Mouse (Mus musculus) embryonic fibroblast, embryonic 13.5 days (primary cell): ENCODE data around the gene Rps27. TPM values are rescaled to one million over a fixed set of nuclear protein-coding genes. Genes with fewer than 3 reads are reported as not detected.

Experiments used
- H3K27ac ChIP-seq: 2 replicates; pipeline ENCODE4 v1.5.1; 2012; ENCODE audit warnings: low read length, control low read depth, inconsistent platforms; ENCODE audit not compliant: insufficient read depth
- H3K4me1 ChIP-seq: 2 replicates; pipeline ENCODE4 v1.6.1; 2011; ENCODE audit warnings: low read length; ENCODE audit not compliant: control insufficient read depth, insufficient read depth
- H3K4me3 ChIP-seq: 2 replicates; pipeline ENCODE4 v1.5.1; 2011; ENCODE audit warnings: mild to moderate bottlenecking, control low read depth, low read length; ENCODE audit not compliant: insufficient read depth
- CTCF ChIP-seq: IDR thresholded peaks from 2 replicates; pipeline ENCODE4 v1.5.1; 2011; ENCODE audit warnings: mild to moderate bottlenecking, control low read depth, low read length, moderate library complexity, borderline replicate concordance; ENCODE audit not compliant: insufficient read depth
- POLR2A ChIP-seq: IDR thresholded peaks from 2 replicates; pipeline ENCODE4 v1.6.1; 2011; ENCODE audit warnings: low read depth, mild to moderate bottlenecking, control low read depth, low read length, moderate library complexity
- polyA plus RNA-seq: library from polyadenylated mRNA; stranded (reverse); fragments of >200 nt; gene quantifications from 2 replicates; pipeline ENCODE4 v1.2.4, GENCODE M21; 2011; ENCODE audit warnings: low read depth; ENCODE audit not compliant: missing spikeins, insufficient read length

The Rps27 gene
- polyA plus RNA-seq, 1 experiment, result 36.9 TPM

DNA sequence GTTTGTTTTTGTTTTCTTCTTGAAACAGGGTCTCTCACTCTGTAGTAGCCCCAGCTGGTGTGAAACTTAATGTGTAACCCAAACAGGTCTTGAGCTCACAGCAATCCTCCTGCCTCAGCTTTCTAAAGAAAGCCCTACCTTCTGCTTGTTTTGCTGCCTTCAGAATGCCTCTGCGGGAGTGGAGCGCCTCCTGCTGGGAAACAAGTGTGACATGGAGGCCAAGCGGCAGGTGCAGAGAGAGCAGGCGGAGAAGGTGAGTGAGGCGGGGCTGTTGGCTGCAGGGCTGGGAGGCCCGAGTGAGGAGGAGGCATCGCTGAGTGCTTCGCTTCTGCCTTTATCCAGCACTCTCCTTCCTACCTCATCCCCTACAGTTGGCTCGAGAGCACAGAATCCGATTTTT lies 10.9 kb upstream of the Rps27 start:
- Histone ChIP-seq H3K4me1 (no peaks in the 10 kb centered on the region), H3K27ac (no peak overlapping the region), H3K4me3 (no peak overlapping the region)
- TF ChIP-seq POLR2A, result no peak
- no peak for TF ChIP-seq CTCF

DNA sequence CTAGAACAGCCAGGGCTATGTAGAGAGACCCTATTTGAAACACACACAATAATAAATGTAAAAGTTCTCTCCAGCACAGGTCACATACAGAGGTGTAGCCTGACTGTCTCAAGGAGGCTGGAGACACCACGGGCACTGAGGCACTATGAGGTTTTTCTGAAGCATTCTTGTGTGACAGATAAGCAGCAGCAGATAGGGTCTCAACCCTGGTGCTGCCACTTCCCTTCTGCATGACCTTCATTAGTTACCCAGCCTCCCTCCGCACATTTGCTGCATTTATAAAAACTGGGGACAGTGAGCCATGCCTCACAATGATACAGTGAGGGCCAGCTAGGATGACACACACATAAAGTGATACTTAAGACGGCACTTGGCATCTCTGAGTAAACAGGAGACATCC lies 9.5 kb upstream of the Rps27 start:
- TF ChIP-seq CTCF, result no peak
- no peak for TF ChIP-seq POLR2A
- H3K4me1 ChIP-seq, result no peaks in the 10 kb centered on the region
- H3K4me3 ChIP-seq, result no peak overlapping the region
- H3K27ac ChIP-seq, result no peak overlapping the region

- no peak overlapping the region for H3K27ac ChIP-seq
- H3K4me1 ChIP-seq, result no peaks in the 10 kb centered on the region
- no peak for TF ChIP-seq CTCF
- no peak for TF ChIP-seq POLR2A
- no peak overlapping the region for H3K4me3 ChIP-seq
These were observed 9.0 kb upstream of the Rps27 start for GRCm38 (mm10) chr3:90222455-90222854.

- H3K4me3 ChIP-seq, result peak overlapping the region; percentile 50
- TF ChIP-seq CTCF (no peak), POLR2A (no peak)
- no peak overlapping the region for H3K27ac ChIP-seq
- no peaks in the 10 kb centered on the region for H3K4me1 ChIP-seq
These were observed 7.7 kb upstream of the Rps27 start for GRCm38 (mm10) chr3:90221123-90221522.

DNA sequence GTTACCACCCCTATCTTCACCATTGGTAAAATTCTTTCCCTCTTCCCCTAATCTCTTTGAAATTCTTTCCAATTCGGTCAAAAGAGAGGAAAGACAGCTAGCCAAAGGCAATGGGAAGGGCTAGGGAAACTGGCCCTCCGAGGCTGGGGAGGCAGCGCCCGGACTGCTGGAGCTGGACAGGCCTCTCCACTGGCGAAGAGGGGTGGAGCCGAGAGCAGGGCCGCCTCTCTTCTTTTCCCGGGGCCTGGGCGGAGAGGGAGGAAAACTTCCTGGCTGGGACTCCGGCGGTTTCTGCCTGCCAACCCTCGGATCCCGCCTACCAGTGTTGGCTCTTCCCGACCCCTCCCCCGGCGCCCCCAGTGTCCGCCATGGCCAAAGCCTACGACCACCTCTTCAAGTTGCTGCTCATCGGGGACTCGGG lies 7.1 kb upstream of the Rps27 start:
- Histone ChIP-seq H3K4me1 (no peaks in the 10 kb centered on the region), H3K27ac (peak overlapping the region; percentile 87), H3K4me3 (peak overlapping the region; percentile 50)
- TF ChIP-seq CTCF, result no peak
- TF ChIP-seq POLR2A, result peak; percentile 86

DNA sequence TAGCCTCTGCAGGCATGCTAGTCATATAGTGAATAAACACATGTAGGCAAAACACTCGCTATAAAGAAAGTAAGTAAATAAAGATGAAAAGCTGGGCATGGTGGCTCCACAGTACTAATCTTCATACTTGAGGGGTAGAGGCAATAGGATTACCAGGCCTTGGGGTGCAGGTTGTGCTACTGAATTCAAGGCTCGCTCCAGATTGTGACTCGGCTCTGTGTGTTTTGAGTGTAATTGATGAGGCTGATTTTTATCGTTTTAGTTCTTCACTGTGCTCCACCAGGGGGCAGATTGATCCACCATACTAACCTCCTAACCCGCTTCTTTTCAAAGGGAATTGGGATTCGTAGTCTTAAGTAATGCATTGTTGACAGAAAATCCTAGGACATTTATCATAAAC lies 6.6 kb upstream of the Rps27 start:
- Histone ChIP-seq H3K27ac (peak overlapping the region; percentile 87), H3K4me1 (no peaks in the 10 kb centered on the region), H3K4me3 (peak overlapping the region; percentile 50; the same call in 1 of the 2 replicates)
- TF ChIP-seq POLR2A (no peak), CTCF (no peak)

GRCm38 (mm10) chr3:90215825-90216380 lies 2.5 kb upstream of the Rps27 start:
- TF ChIP-seq CTCF, result no peak
- no peak for TF ChIP-seq POLR2A
- no peak overlapping the region for H3K27ac ChIP-seq
- H3K4me1 ChIP-seq, result peaks cover 6% of the 10 kb centered on the region
- no peak overlapping the region for H3K4me3 ChIP-seq

- H3K4me1 ChIP-seq, result peaks cover 6% of the 10 kb centered on the region
- peak overlapping the region; percentile 53 for H3K4me3 ChIP-seq
- TF ChIP-seq POLR2A (no peak), CTCF (no peak)
- H3K27ac ChIP-seq, result no peak overlapping the region
These were observed 669 bp upstream of the Rps27 start for GRCm38 (mm10) chr3:90213956-90214684.

GRCm38 (mm10) chr3:90212723-90213122 lies 728 bp downstream of the Rps27 start:
- Histone ChIP-seq H3K4me1 (peaks cover 6% of the 10 kb centered on the region), H3K27ac (no peak overlapping the region), H3K4me3 (peak overlapping the region; percentile 79)
- TF ChIP-seq CTCF (no peak), POLR2A (no peak)
